Mouse (Mus musculus) erythroblast, adult 5-6 weeks (primary cell): ENCODE data around the gene Usp7. TPM values are rescaled to one million over a fixed set of nuclear protein-coding genes. Genes with fewer than 3 reads are reported as not detected.

ENCODE experiments used
- ATAC-seq: replicated peaks from 2 replicates; pipeline ENCODE4 v1.8.0; 2016; ENCODE audit warnings: moderate number of reproducible peaks, mild to moderate bottlenecking, moderate TSS enrichment, inconsistent platforms; ENCODE audit not compliant: poor library complexity, low FRiP score, severe bottlenecking
- total RNA-seq, 2 experiments: library from RNA; stranded (forward) in 1 of 2; stranded (reverse) in 1 of 2; fragments of 150-400 nt in 1 of 2; fragments of 200-764, 138-1000 nt in 1 of 2; gene quantifications; 2 replicates each; pipeline versions ENCODE4 v1.2.3 to v1.2.4; 2015 to 2017; ENCODE audit warnings: low replicate concordance in 2 of 2

Gene Usp7
- total RNA-seq, 2 experiments from 2014 or later = 592 to 1,042 TPM

DNA sequence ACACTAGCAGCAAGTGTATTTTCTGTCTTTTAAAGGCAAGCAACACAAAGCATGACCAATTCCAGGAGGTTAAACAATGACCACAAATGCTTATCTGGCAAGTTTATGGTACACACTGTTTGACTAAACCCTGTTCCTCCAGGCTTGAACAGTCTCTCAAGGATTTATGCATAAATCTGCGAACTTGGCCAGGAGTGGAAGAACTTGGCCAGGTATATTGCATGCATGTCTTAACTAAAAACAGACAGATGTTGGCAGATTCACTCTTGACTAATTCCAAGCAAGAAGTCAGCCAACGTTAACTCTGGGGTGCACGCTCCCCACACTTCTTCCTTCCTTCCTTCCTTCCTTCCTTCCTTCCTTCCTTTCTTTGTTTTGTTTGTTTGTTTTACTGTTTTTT lies 112.3 kb downstream of the Usp7 start:
- ATAC-seq = no peak

DNA sequence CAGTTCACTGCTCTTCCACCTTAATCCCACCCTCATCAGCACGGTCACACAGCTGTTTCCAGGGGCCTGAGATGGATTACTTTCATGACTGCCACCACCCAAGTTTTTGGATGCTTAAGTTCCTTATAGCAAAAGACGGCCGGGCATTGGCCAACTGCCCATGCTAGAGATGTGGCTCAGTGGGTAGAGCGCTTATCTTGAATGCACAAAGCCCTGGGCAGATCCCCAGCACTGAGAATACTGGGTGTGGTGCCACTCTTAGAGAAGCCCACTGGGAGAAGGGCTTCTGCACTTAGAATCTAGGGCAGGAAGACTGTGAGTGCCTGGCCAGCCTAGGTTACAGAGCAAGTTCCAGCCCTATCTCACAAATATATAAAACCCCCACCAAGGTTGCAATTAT lies 113.4 kb downstream of the Usp7 start:
- peak; percentile 28 for ATAC-seq

DNA sequence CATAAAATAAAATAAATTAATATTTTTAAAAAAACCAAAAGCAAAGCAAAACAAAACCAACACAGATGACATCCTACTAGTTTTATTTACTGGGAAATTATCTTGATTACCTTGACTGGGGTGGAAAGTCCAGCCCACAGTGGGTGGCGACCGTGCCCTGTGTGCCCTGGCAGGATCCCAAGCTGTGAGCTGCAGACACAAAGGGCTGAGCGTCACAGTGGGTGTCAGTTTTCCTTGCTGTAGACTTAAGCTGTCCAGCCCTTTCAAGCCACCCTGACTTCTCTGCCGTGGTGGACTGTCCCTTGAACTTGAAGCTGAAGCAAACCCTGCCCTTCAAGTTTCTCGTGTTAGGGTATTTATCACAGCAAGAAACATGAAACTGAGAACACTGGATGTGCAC lies 114.1 kb downstream of the Usp7 start:
- peak; percentile 55 for ATAC-seq

DNA sequence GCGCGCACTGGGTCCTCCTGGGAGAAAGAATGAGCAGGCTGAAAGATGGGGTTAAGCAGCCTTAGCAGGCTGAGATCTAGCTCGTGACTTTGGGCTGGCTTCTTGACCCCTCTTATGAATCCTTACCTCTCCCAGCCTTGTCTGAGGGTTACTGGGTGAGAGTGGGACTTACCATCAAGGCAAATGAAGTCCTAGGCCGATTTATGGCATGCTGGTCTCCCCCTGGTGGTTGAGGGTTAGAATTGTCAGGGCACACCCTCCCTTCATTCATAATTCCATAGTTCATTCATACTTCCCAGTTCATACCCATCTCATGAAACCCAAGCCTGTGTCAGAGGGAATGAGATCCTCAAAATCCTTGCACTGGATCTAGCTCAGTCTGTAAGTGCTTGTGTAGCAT lies 115.3 kb downstream of the Usp7 start:
- ATAC-seq = peak; percentile 51

DNA sequence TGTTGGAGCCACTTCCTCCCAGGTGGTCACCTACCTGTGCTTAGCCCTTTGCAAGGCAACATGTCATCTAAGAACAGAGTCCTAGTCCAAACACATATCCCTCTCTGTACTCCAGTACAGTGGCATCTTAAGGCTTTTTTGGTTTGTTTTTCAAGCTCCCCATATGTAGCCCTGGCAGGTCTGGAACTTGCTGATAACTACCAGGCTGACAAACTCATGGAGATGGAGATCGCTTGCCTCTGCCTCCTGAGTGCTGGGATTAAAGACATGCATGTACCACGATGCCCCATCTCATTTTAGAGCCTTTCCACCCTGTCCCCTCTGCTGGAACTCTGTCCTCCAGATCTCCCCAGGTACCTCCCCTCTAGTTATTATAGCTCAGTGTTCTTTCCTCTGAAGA lies 115.9 kb downstream of the Usp7 start:
- ATAC-seq = peak; percentile 50

DNA sequence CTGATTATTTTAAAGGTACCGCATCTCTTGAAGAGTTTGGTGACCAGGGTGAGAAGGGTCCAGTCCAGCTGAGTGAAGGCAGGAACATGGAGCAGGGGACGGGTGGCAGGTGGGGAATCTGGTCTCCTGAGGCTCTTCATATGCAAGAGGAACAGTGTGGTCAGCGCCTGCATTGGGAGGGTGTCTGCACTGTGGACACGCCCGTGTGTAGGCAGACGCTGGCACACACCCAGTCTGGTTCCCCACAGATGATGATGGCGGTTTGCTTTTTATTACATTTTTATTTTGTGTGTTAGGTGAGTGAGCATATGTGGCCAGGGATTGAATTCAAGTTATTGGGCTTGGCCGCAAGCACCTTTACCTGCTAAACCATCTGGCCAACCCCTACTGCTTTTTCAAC lies 116.5 kb downstream of the Usp7 start:
- ATAC-seq = peak; percentile 52

DNA sequence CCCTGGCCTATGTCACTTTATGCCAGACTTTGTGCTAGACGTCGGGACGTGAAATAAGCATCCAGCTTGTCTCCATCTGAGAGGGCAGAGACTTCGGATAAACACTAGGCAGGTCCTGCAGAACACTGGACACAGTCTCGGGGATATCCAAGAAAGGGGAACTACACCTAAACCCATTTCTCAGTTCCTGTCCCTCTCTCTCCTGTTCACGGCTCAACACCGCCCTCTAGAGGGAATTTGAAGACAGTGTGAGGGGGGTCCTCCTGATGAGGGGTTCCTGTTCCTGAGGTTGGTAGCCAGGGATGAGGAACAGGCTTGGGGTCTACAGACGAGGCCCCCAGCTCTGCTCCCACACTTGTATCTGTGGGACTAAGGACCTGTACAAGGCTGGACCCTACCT lies 117.9 kb downstream of the Usp7 start:
- ATAC-seq = no peak

DNA sequence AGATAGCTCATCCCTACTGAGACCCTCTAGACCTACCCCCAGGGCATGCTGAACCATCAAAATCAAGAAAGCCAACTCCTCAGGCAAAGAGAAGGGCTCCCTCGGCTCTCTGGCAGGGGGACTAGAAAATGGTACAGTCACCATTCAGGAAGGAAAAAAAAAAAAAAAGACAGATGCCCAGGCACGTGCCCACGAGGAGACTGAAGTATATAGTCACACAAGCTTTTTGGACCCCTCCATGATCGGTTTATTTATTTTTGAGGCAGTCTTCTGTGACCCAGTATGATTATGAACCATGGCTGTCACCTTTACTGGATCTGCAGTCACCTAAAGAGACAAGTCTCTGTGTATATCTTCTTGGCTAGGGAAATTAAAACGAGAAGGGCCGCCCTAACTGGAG lies 118.8 kb downstream of the Usp7 start:
- no peak for ATAC-seq

DNA sequence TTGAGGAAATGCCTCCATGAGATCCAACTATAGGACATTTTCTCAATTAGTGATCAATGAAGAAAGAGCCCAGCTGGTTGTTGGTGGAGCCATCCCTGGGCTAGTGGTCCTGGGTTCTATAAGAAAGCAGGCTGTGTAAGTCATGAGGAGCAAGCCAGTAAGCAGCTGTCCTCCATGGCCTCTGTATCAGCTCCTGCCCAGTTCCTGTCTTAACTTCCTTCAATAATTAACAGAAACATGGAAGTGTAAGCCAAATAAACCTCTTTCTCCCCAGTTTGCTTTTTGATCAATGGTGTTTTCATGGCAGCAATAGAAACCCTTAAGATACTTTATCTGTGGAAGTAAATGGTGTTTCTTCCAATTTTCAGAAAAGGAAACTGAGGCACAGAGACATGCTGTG lies 119.3 kb downstream of the Usp7 start:
- no peak for ATAC-seq

DNA sequence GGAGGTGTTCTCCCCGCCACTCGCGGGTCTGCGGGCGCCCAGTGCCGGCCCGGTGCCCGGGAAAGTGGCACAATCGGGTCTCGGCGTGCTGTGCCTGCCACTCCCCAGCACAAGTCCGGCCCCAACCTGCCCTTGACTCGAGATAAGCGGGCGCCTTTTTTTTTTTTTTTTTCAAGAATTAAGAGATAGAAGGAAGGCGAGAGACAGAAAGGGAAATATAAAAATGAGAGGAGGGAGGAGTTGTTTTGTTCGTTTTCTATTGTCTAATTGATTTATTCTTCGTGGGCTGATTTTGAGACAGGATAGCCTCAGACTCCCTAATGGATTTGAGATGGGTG lies 119.8 kb downstream of the Usp7 start:
- ATAC-seq = no peak

DNA sequence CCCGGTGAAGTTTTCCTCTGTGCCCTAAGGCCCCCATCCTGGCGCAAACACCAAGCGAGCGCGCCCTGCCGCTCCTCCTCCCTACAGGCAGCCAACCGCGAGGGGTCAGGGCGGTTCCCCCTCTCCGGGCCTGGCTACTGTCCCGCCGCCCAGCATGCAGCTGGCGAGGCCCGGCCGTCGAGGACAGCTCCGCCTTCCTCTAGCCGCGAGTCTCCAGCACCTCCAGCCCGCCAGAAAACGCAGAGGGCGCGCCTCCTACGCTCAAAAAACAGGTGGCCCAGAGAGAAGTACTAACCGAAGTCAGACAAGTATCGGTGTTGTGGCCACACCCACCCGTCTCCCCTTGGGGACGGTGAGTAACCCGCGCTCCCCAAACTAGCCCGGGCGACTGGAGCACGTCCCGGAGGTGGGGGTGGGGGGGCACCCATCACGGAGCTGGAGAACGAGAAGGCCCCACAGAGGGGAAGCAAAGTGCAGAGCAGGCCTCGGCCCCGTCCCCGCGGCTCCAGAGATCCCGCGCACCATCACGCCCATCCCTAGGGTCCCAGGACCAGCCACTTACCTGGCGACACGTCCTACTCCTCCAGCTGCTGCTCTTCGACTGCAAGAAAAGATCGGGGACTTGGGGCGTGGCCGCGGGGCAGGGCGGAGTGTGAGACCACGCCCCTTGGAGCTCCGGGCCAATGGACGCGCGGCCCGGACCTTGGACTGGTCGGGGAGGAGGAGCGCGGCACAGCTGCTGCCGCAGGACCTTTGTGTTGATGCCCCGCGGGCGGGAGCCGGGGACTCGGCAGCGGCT lies 120.4 kb downstream of the Usp7 start, which contains the start of gene Carhsp1:
TSS of gene Carhsp1 (minus strand) at position 605 of the 799 bp plus-strand sequence.
- peak; percentile 60 for ATAC-seq

DNA sequence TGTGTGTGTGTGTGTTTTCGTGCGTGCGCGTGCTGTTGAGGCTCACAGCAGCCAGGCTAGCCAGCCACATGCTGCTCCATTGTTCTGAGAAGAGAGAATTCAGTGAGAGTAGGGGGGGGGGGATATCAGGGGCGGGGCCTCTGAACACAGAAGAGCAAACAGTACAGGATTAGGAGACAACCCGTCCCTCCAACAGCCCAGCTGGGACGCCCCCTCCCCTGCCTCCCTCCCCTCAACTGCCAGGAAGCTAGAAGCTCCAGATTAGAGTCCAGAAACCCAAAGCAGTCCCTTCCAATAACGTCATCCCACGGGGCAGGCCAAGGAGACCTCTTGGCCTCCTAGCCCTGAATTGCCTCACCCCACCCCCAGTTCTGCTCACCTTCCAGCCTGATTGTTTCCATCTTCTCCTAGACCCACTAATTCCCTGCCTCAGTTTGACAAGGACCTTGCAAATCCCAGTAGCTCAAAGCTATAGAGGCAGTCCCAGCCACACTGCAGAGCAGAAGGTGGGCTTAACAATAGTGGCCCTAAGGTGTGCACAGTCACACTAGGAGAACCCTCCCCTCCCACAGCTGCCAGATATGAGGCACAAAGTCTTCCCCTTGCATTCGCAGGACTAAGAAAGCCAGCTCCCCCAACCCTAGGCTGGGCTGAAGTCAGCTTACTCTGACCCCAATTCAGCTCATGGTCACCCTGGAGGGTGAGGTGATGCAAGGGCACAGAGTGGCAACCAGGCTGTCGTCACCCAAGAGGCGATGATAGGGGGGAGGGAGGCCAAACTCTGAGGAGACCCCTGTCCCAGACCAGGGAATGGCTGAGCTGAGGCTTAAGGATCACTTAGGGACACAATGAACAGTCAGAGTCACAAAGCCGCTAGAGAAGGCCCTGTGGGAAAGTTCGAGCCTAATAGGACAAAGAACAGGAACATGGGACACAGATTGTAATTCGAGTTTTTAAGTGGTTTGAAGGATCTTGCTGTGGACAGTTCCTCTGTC lies 121.8 kb downstream of the Usp7 start:
- no peak for ATAC-seq

DNA sequence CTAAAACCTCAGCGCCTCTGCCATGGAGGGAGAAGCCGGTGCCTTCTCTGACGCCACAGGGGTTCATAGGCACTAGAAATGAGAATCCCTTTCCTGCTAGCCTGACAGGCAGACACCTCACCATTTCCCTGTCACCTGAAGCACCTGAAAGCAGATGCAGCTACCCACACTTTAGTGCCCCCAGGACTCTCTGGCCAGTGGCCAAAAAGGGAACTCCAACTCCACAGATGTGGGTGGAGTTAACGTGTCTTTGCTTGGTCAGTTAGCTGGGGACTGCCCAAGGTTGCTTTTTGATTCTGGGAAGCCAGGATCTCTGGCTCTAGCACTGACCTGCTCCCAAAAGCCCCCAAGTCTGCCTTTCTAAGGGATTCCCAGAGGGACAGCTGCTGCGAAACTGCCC lies 122.7 kb downstream of the Usp7 start:
- ATAC-seq = no peak

DNA sequence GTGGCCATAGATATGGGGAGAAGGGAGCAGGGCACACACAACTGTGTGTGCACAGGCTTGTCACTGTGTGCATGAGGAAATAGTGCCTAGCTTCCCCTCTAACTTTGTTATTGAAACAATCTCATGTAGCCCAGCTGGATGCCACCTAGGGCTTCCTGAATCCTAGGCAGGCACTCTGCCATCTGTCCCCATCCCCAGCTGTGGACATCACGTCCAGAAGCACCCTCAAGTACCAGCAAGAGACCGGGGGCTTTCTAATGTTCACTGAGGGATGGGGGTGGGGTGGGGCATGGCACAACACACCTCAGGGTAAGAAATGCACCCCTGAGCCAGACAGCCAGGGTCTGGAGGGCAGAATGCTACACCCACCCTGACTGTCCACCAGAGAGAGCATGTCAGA lies 123.7 kb downstream of the Usp7 start:
- ATAC-seq = no peak

DNA sequence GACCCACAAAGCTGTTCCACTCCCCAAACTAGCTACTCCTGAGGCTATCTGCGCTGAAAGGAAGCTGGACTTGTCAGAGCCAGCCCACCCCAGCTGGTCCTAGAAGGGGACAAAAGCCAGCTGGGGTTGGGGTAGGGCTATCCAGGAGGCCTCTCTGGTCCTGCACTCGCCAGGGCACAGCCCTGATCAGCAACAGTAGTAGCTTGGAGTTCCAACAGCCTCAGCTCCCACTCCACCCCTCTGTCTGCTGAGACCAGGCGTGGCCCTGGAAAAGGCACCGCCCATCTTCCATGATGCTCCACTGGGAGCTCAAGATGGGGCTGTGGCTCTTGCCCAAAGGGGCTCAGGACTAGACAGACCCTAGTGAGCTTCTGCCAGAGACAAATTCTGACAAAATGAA lies 124.3 kb downstream of the Usp7 start:
- no peak for ATAC-seq

DNA sequence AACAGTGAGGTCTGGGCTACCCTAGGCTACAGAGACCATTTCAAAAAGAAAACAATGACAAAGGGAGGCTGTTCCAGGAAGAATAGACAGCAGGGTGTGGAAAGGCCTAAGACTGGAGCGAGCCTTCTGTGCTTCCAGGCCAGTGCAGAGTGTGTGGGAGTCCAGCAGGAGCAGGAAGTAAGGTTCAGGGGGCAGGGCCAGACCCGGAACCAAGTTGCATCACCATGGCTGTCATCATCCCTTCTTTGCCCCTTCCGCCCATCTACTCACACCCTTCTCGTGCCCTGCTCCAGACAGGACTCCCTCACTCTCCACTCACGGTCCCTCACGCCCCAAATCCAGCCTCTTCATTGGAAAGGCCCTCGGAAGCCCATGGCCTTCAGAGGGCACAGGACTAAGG lies 124.8 kb downstream of the Usp7 start:
- ATAC-seq = no peak

DNA sequence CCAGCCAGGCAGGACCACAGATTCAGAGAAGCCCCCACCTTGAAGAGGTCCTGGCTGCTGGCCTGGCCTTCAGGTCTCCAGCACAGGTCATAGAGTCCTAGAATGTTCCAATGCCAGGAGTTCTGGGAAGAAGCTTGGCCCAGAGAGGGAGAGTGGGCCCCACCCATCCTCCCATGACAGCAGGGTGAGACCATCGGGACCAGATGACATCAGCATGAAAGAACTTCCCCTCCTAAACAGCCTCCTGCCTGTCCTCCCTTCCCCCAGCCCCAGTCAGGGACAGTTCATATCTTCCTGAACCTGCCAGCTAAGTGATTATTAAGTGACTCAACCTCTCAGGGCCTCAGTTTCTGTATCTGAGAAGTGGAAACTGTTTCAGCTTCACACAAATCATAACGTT lies 125.7 kb downstream of the Usp7 start:
- no peak for ATAC-seq

DNA sequence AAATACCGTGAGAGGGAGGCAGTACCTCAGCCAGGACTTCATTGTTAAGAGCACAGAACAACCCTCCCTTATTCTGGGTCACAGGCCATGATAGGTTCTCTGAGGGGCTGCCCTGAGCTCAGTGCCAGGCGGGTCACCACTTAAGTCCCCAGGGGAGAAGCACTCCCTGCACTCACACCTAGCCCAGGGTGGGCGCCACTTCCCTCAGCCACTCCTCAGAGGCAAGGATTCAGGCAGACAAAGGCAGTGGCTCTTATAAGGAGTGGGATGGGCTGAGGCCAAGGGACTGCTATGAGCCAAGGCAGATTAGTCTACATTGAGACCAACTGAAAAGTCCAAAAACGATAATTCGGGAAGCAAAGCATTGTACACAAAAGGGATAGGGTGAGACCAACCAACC lies 126.7 kb downstream of the Usp7 start:
- ATAC-seq = no peak

DNA sequence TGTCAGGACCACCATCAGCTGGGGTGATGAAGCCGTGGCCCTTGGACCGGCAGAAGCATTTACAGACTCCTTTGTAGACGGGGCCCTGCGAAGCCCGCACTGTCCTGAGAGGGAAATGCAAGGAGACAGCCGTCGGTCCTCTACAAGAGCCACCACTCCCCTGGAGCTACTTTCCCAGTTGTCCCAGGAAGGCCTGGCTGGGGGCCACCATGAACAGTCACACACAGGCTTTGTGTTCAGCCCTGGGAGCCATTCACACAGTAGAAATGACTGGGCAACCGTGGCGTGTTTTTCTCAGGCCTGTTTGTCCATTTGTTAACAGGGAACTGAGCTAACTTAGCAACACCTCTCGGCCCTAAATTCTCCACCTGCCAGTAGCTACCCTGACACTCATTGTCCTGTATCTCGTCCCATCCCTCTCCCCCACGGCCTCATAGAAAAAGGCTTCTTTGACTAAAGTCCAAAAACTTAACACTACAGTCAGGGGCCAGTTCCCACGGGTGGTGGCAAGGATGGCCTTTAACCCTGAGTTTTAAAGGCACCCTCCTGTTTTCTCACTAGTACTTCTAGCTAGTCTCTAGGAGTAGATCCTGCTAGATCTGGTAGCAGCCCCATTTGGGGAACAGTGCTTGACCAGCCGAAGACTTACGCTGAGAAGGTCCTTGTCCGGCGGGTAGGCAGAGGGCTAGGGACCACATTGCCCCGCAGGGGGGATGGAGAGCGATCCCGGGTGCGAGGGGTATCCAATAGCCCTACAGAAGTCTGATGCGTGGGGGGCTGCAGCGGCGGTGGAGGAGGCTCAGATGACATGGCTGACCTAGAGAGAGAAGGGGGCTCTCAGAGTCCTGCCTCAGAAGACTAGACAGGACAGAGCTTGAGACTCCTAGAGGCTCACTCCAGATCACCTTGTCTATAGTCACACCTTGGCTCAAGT lies 128.2 kb downstream of the Usp7 start:
- no peak for ATAC-seq

DNA sequence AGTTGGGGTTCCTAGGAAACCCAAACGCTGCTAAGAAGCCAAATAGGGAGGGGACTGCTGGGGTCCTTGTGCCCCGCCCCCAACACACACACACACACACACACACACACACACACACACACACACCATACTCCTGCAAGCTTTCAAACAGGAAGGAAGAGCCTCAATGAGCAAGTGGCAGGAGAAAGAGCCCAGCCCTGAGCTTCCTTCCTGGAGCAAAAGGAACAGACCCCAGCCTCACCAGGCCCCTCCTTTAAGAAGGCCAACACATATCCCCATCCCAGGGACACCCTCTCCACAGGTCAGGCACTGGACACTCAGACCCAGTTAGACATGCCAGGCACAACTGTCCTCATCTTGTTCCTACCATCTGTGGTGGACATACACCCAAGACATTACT lies 129.1 kb downstream of the Usp7 start:
- ATAC-seq = no peak
